Mouse (Mus musculus) neural tube, embryonic 11.5 days (tissue): Measurements from ENCODE around the gene Scmh1. TPM values are rescaled to one million over a fixed set of nuclear protein-coding genes. Genes with fewer than 3 reads are reported as not detected.

Experiments
- ATAC-seq: fragments of 200-750 bp; cut with Nextera tagmentation; 2 replicates; pipeline ENCODE4 v1.8.0; 2017; ENCODE audit warnings: moderate number of reproducible peaks, mild to moderate bottlenecking, moderate TSS enrichment, moderate library complexity; ENCODE audit not compliant: insufficient read depth, low FRiP score, low TSS enrichment
- DNase-seq: peaks from one replicate; pipeline ENCODE4 v3.0.0-alpha.2; 2015; ENCODE audit warnings: low spot score
- H3K27ac ChIP-seq: fragments of 300-500 bp; sonication (generic); 2 replicates; pipeline ENCODE4 v1.5.1; 2014; ENCODE audit warnings: low read depth, mild to moderate bottlenecking, low read length
- H3K27me3 ChIP-seq: fragments of 300-500 bp; sonication (generic); 2 replicates; pipeline ENCODE4 v1.6.1; 2014; ENCODE audit warnings: mild to moderate bottlenecking, low read length, mixed read lengths; ENCODE audit not compliant: control insufficient read depth, insufficient read depth
- H3K36me3 ChIP-seq: fragments of 300-500 bp; sonication (generic); 2 replicates; pipeline ENCODE4 v1.6.1; 2014; ENCODE audit warnings: mild to moderate bottlenecking, low read length, moderate library complexity, mixed read lengths; ENCODE audit not compliant: control insufficient read depth, insufficient read depth
- H3K4me1 ChIP-seq: fragments of 300-500 bp; sonication (generic); 2 replicates; pipeline ENCODE4 v1.6.1; 2014; ENCODE audit warnings: low read length, mixed read lengths; ENCODE audit not compliant: control insufficient read depth, insufficient read depth
- H3K4me2 ChIP-seq: fragments of 300-500 bp; sonication (generic); 2 replicates; pipeline ENCODE4 v1.6.1; 2014; ENCODE audit warnings: low read depth, mild to moderate bottlenecking, moderate library complexity
- H3K4me3 ChIP-seq: fragments of 300-500 bp; sonication (generic); 2 replicates; pipeline ENCODE4 v1.5.1; 2014; ENCODE audit warnings: low read depth, low read length
- H3K9ac ChIP-seq: fragments of 300-500 bp; sonication (generic); 2 replicates; pipeline ENCODE4 v1.6.1; 2014; ENCODE audit warnings: mild to moderate bottlenecking, low read length
- H3K9me3 ChIP-seq: fragments of 300-500 bp; sonication (generic); 2 replicates; pipeline ENCODE4 v1.6.1; 2016; ENCODE audit warnings: low read length; ENCODE audit not compliant: control insufficient read depth
- WGBS: fragments of 180-500 bp; shearing (Covaris S2); extraction: QIAGEN DNeasy Blood & Tissue Kit; methylation state at CpG from one replicate; pipeline ENCODE4 v1.1.7; 2014; 5-methylcytosine and 5-hydroxymethylcytosine counted together
- polyA plus RNA-seq: library from polyadenylated mRNA; unstranded; fragments of >200 nt; fragmentation: Nextera tagmentation; extraction: Ambion mirVana; gene quantifications from 2 replicates; pipeline ENCODE4 v1.2.1, GENCODE M21; 2014

The Scmh1 gene
- polyA plus RNA-seq, 1 experiment from 2014 or later: 59.4 TPM

- no peaks in the 10 kb centered on the region for H3K9me3 ChIP-seq
- peak overlapping the region; percentile 7; the same call in 1 of the 2 replicates for H3K9ac ChIP-seq
- no peak overlapping the region for H3K4me2 ChIP-seq
- 0 out of 2 replicates have a peak overlapping the region, but pooled peaks have one; percentile 34 for H3K27ac ChIP-seq
- DNase-seq: peak; percentile 17
- H3K27me3 ChIP-seq: no peaks in the 10 kb centered on the region
- no peak overlapping the region for H3K4me3 ChIP-seq
- H3K36me3 ChIP-seq: no peaks in the 10 kb centered on the region
- H3K4me1 ChIP-seq: no peaks in the 10 kb centered on the region
- ATAC-seq: no peak
Measured at GRCm38 (mm10) chr4:120420685-120421084, 15.6 kb downstream of the Scmh1 start.

- DNase-seq (no peak), ATAC-seq (no peak)
- no peak overlapping the region for H3K27ac ChIP-seq
- no peaks in the 10 kb centered on the region for H3K4me1 ChIP-seq
- H3K4me2 ChIP-seq: no peak overlapping the region
- no peaks in the 10 kb centered on the region for H3K9me3 ChIP-seq
- H3K9ac ChIP-seq: no peak overlapping the region
- H3K27me3 ChIP-seq: no peaks in the 10 kb centered on the region
- H3K36me3 ChIP-seq: no peaks in the 10 kb centered on the region; the same call in 1 of the 2 replicates
- H3K4me3 ChIP-seq: no peak overlapping the region
Measured at GRCm38 (mm10) chr4:120430601-120431000, 25.5 kb downstream of the Scmh1 start.

- WGBS: 72% methylated on average over 11 of the region's 11 CpGs
- no peak overlapping the region for H3K27ac ChIP-seq
- DNase-seq: no peak
Measured at GRCm38 (mm10) chr4:120432599-120433373, 27.7 kb downstream of the Scmh1 start.

GRCm38 (mm10) chr4:120461741-120462140 lies 56.7 kb downstream of the Scmh1 start:
- no peaks in the 10 kb centered on the region for H3K4me1 ChIP-seq
- no peaks in the 10 kb centered on the region for H3K9me3 ChIP-seq
- WGBS: 90% methylated on average over 4 of the region's 4 CpGs
- H3K4me2 ChIP-seq: no peak overlapping the region
- no peaks in the 10 kb centered on the region for H3K27me3 ChIP-seq
- no peak overlapping the region for H3K4me3 ChIP-seq
- no peaks in the 10 kb centered on the region for H3K36me3 ChIP-seq
- ATAC-seq (no peak), DNase-seq (no peak)
- no peak overlapping the region for H3K27ac ChIP-seq
- H3K9ac ChIP-seq: no peak overlapping the region

More at GRCm38 (mm10) chr4:120432599-120433373, 27.7 kb downstream of the Scmh1 start:
- no peak overlapping the region for H3K9ac ChIP-seq
- H3K27me3 ChIP-seq: no peaks in the 10 kb centered on the region
- no peak overlapping the region for H3K4me2 ChIP-seq
- no peaks in the 10 kb centered on the region for H3K9me3 ChIP-seq
- no peak overlapping the region for H3K4me3 ChIP-seq
- ATAC-seq: no peak
- no peaks in the 10 kb centered on the region; the same call in 1 of the 2 replicates for H3K36me3 ChIP-seq
- H3K4me1 ChIP-seq: no peaks in the 10 kb centered on the region

- ATAC-seq: no peak
- no peak for DNase-seq
- Histone ChIP-seq H3K9me3 (no peaks in the 10 kb centered on the region), H3K4me3 (no peak overlapping the region), H3K36me3 (peaks cover 2% of the 10 kb centered on the region; the same call in 1 of the 2 replicates), H3K27ac (no peak overlapping the region), H3K4me2 (no peak overlapping the region), H3K9ac (no peak overlapping the region), H3K4me1 (no peaks in the 10 kb centered on the region), H3K27me3 (no peaks in the 10 kb centered on the region)
- 97% methylated on average over 2 of the region's 2 CpGs for WGBS
Measured at GRCm38 (mm10) chr4:120472946-120473345, 67.9 kb downstream of the Scmh1 start.

- DNase-seq (no peak), ATAC-seq (no peak)
- no peak overlapping the region for H3K4me2 ChIP-seq
- 0 out of 2 replicates have a peak, but pooled peaks cover 2% of the 10 kb centered on the region for H3K4me1 ChIP-seq
- no peak overlapping the region for H3K27ac ChIP-seq
- no peaks in the 10 kb centered on the region for H3K9me3 ChIP-seq
- no peak overlapping the region for H3K9ac ChIP-seq
- 28% methylated on average over 1 of the region's 1 CpGs for WGBS
- no peak overlapping the region for H3K4me3 ChIP-seq
- no peaks in the 10 kb centered on the region for H3K27me3 ChIP-seq
- no peaks in the 10 kb centered on the region for H3K36me3 ChIP-seq
Measured at GRCm38 (mm10) chr4:120487707-120488106, 82.6 kb downstream of the Scmh1 start.

- H3K27ac ChIP-seq: no peak overlapping the region
- H3K9ac ChIP-seq: no peak overlapping the region
- H3K4me1 ChIP-seq: no peaks in the 10 kb centered on the region
- H3K9me3 ChIP-seq: no peaks in the 10 kb centered on the region
- peaks cover 6% of the 10 kb centered on the region; the same call in 1 of the 2 replicates for H3K36me3 ChIP-seq
- no peak overlapping the region for H3K4me3 ChIP-seq
- H3K27me3 ChIP-seq: no peaks in the 10 kb centered on the region
- 90% methylated on average over 1 of the region's 1 CpGs for WGBS
- ATAC-seq (no peak), DNase-seq (no peak)
- no peak overlapping the region for H3K4me2 ChIP-seq
Measured at GRCm38 (mm10) chr4:120506955-120507354, 101.9 kb downstream of the Scmh1 start.

- peaks cover 6% of the 10 kb centered on the region; the same call in 1 of the 2 replicates for H3K36me3 ChIP-seq
- 93% methylated on average over 4 of the region's 4 CpGs for WGBS
- no peak for ATAC-seq
Measured at GRCm38 (mm10) chr4:120511203-120511602, 106.1 kb downstream of the Scmh1 start.

GRCm38 (mm10) chr4:120514366-120514765 lies 109.3 kb downstream of the Scmh1 start:
- no peak for DNase-seq

More at GRCm38 (mm10) chr4:120511203-120511602, 106.1 kb downstream of the Scmh1 start:
- H3K9me3 ChIP-seq: no peaks in the 10 kb centered on the region
- no peaks in the 10 kb centered on the region for H3K27me3 ChIP-seq
- no peak overlapping the region for H3K4me3 ChIP-seq
- H3K4me1 ChIP-seq: no peaks in the 10 kb centered on the region
- no peak overlapping the region for H3K27ac ChIP-seq
- no peak overlapping the region for H3K9ac ChIP-seq
- no peak for DNase-seq
- no peak overlapping the region for H3K4me2 ChIP-seq

More at GRCm38 (mm10) chr4:120514366-120514765, 109.3 kb downstream of the Scmh1 start:
- H3K27ac ChIP-seq: no peak overlapping the region
- no peaks in the 10 kb centered on the region for H3K27me3 ChIP-seq
- no peak overlapping the region for H3K9ac ChIP-seq
- no peak overlapping the region for H3K4me2 ChIP-seq
- WGBS: 95% methylated on average over 2 of the region's 2 CpGs
- no peaks in the 10 kb centered on the region for H3K9me3 ChIP-seq
- no peaks in the 10 kb centered on the region for H3K4me1 ChIP-seq
- H3K36me3 ChIP-seq: peaks cover 9% of the 10 kb centered on the region
- no peak for ATAC-seq
- no peak overlapping the region for H3K4me3 ChIP-seq
